Mouse (Mus musculus): ENCODE data around the gene Npff. TPM values are rescaled to one million over a fixed set of nuclear protein-coding genes. Genes with fewer than 3 reads are reported as not detected.

Npff gene
- polyA plus RNA-seq, 1 experiment from 2014 or later: 1.2 TPM

DNA sequence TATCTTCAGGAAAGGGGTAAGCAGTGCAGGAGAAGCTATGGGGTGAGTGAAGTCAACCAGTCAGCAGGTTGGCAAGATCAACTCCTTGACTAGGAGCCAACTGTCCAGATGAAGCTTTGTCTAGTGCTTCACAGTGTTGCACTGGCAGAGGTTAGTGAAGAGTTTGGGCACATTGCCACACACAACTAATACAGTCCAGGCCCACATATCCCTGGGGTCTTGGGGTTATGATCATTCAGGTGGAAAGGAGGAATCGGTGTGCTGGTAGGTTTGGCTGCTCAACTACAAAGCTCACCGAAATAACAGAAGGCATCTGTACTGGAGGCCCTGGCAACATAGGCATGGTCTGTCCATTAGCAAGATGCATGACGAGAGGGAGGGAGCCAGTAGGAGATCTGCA is 22.7 kb upstream of the Npff start:
- WGBS: 94% methylated on average over 3 of the region's 3 CpGs
- H3K36me3 ChIP-seq (ENCODE audit: control insufficient read depth, insufficient read depth, low read length): peaks cover 20% of the 10 kb centered on the region
- no peak for ATAC-seq (replicated peaks; ENCODE audit: low FRiP score)

DNA sequence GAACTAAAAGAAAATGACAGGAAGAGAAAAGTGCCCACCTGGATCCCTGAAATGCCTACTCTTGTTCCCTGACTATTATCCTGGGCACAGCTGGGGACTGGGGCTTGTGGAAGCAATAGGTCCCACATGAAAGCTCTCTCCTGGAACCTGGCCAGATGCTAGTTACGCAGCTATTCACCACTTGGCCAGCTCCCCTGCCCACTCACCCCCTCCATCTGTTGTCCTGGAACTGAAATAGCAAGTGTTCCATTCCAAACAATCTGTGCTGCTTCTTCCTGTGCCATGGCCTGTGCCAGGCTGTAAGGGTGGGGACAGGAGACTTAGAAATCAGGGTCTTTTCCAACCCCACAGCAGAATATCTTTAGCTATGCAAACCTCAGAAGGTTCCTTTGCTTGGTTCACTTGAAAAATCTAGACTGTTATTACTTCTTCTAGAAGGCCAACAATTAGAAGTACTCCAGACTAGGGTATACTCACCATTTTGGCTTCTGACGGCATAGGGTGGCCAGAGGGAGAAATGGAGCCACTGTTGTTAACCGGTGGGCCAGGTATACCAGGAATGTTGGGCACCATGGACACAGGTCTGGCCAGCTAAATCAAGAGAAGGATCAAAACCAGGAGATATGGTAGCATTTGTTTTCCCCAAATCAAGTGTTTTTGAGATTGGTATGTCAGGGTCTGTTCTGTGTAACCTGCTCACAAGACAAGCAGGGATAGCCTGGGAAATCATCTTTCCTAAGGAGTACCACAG is 22.1 kb upstream of the Npff start:
- DNase-seq (ENCODE audit: low spot score): no peak
- no peaks in the 10 kb centered on the region for H3K4me1 ChIP-seq (replicated peaks; ENCODE audit: control insufficient read depth, insufficient read depth, low read length)
- H3K36me3 ChIP-seq (ENCODE audit: control insufficient read depth, insufficient read depth, low read length): peaks cover 19% of the 10 kb centered on the region; the same call in 1 of the 2 replicates
- H3K9me3 ChIP-seq (ENCODE audit: control insufficient read depth, low read length): no peaks in the 10 kb centered on the region
- H3K27me3 ChIP-seq (replicated peaks; ENCODE audit: control insufficient read depth, insufficient read depth, low read length): no peaks in the 10 kb centered on the region
- 87% methylated on average over 3 of the region's 3 CpGs for WGBS
- H3K4me2 ChIP-seq: no peak overlapping the region
- no peak for ATAC-seq (replicated peaks; ENCODE audit: low FRiP score)
- H3K27ac ChIP-seq (ENCODE audit: low read depth, low read length): no peak overlapping the region
- H3K4me3 ChIP-seq (ENCODE audit: low read depth, low read length): no peak overlapping the region
- H3K9ac ChIP-seq (ENCODE audit: low read depth, low read length): no peak overlapping the region

More for the DNA sequence above, 22.7 kb upstream of the Npff start:
- Histone ChIP-seq H3K27ac (ENCODE audit: low read depth, low read length) (no peak overlapping the region), H3K4me2 (no peak overlapping the region), H3K27me3 (replicated peaks; ENCODE audit: control insufficient read depth, insufficient read depth, low read length) (no peaks in the 10 kb centered on the region), H3K9me3 (ENCODE audit: control insufficient read depth, low read length) (no peaks in the 10 kb centered on the region), H3K4me1 (replicated peaks; ENCODE audit: control insufficient read depth, insufficient read depth, low read length) (no peaks in the 10 kb centered on the region), H3K4me3 (ENCODE audit: low read depth, low read length) (no peak overlapping the region), H3K9ac (ENCODE audit: low read depth, low read length) (no peak overlapping the region)
- no peak for DNase-seq (ENCODE audit: low spot score)

DNA sequence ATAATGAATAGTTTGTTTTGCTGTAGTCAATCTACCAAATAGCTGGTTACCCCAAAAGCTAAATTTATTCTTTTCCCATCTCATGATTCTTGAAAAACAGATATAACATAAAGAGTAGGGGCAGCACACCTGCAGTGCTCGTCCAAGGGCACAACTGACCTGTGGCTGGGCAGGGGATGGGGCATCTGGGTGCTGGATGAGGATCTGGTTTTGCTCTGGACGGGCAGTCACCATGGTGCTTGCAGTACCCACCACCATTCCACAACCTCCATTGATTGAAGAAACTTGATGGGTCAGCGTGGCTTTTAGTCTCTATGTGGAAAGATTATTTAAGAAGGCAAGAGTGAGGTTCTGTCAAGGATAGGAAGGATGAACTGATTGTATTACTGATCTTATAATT is 21.5 kb upstream of the Npff start:
- 88% methylated on average over 3 of the region's 3 CpGs for WGBS
- no peak overlapping the region for H3K4me2 ChIP-seq
- no peaks in the 10 kb centered on the region for H3K4me1 ChIP-seq (replicated peaks; ENCODE audit: control insufficient read depth, insufficient read depth, low read length)
- H3K4me3 ChIP-seq (ENCODE audit: low read depth, low read length): no peak overlapping the region
- no peak for ATAC-seq (replicated peaks; ENCODE audit: low FRiP score)
- no peak overlapping the region for H3K9ac ChIP-seq (ENCODE audit: low read depth, low read length)
- peaks cover 16% of the 10 kb centered on the region; the same call in 1 of the 2 replicates for H3K36me3 ChIP-seq (ENCODE audit: control insufficient read depth, insufficient read depth, low read length)
- no peak overlapping the region for H3K27ac ChIP-seq (ENCODE audit: low read depth, low read length)
- H3K27me3 ChIP-seq (replicated peaks; ENCODE audit: control insufficient read depth, insufficient read depth, low read length): no peaks in the 10 kb centered on the region
- no peaks in the 10 kb centered on the region for H3K9me3 ChIP-seq (ENCODE audit: control insufficient read depth, low read length)
- no peak for DNase-seq (ENCODE audit: low spot score)

DNA sequence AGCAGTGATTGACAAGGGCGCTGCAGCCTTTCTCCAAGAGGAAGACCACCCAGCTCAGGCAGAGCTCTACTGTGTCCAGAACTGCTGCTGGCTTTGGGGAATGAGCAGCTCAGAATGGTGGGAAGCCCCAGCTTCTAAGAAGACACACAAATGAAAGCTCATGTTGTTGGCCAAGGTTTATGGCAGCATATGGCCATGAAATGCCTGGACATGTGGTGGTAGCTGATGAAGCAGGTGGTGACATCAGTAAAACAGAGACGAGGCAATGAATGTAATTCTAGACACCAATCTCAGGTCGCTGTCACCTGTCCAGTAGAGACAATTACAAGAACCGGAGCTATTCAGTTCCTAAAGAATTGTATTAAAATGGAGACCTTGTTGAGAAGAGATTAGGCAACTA is 20.1 kb upstream of the Npff start:
- H3K4me3 ChIP-seq (ENCODE audit: low read depth, low read length): no peak overlapping the region
- H3K27me3 ChIP-seq (replicated peaks; ENCODE audit: control insufficient read depth, insufficient read depth, low read length): no peaks in the 10 kb centered on the region
- no peaks in the 10 kb centered on the region for H3K9me3 ChIP-seq (ENCODE audit: control insufficient read depth, low read length)
- H3K9ac ChIP-seq (ENCODE audit: low read depth, low read length): no peak overlapping the region
- 89% methylated on average over 4 of the region's 4 CpGs for WGBS
- H3K4me2 ChIP-seq: no peak overlapping the region
- ATAC-seq (replicated peaks; ENCODE audit: low FRiP score): no peak
- peaks cover 24% of the 10 kb centered on the region; the same call in 1 of the 2 replicates for H3K36me3 ChIP-seq (ENCODE audit: control insufficient read depth, insufficient read depth, low read length)
- no peaks in the 10 kb centered on the region for H3K4me1 ChIP-seq (replicated peaks; ENCODE audit: control insufficient read depth, insufficient read depth, low read length)
- no peak for DNase-seq (ENCODE audit: low spot score)
- H3K27ac ChIP-seq (ENCODE audit: low read depth, low read length): no peak overlapping the region

DNA sequence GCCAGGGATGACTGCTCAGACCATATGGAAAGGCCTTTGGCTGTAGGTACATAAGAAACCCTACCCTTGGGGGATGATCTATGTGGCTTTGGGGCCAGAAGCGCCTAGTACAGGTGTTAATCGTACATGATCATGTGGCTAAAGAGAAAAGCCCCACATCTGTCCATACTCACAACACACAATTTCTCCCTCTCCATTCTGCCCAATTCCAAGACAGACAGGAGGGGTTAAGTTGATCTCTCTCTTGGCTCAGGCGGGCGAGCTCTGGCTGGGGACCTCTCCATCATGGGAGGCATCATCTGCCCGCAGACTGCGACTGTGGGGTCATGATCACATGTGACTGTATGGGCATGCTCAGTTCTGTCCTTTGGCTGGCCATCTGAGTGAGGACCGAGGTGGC is 9.2 kb upstream of the Npff start:
- whole genome bisulfite sequencing: 92% methylated on average over 7 of the region's 7 CpGs
- H3K4me3 ChIP-seq (ENCODE audit: low read depth, low read length): no peak overlapping the region
- H3K4me2 ChIP-seq: no peak overlapping the region
- H3K9me3 ChIP-seq (ENCODE audit: control insufficient read depth, low read length): no peaks in the 10 kb centered on the region
- DNase-seq (ENCODE audit: low spot score) (peak; percentile 12), ATAC-seq (replicated peaks; ENCODE audit: low FRiP score) (no peak)
- no peak overlapping the region for H3K27ac ChIP-seq (ENCODE audit: low read depth, low read length)
- H3K9ac ChIP-seq (ENCODE audit: low read depth, low read length): no peak overlapping the region
- H3K27me3 ChIP-seq (replicated peaks; ENCODE audit: control insufficient read depth, insufficient read depth, low read length): no peaks in the 10 kb centered on the region
- H3K4me1 ChIP-seq (replicated peaks; ENCODE audit: control insufficient read depth, insufficient read depth, low read length): no peaks in the 10 kb centered on the region
- peaks cover 27% of the 10 kb centered on the region for H3K36me3 ChIP-seq (ENCODE audit: control insufficient read depth, insufficient read depth, low read length)

DNA sequence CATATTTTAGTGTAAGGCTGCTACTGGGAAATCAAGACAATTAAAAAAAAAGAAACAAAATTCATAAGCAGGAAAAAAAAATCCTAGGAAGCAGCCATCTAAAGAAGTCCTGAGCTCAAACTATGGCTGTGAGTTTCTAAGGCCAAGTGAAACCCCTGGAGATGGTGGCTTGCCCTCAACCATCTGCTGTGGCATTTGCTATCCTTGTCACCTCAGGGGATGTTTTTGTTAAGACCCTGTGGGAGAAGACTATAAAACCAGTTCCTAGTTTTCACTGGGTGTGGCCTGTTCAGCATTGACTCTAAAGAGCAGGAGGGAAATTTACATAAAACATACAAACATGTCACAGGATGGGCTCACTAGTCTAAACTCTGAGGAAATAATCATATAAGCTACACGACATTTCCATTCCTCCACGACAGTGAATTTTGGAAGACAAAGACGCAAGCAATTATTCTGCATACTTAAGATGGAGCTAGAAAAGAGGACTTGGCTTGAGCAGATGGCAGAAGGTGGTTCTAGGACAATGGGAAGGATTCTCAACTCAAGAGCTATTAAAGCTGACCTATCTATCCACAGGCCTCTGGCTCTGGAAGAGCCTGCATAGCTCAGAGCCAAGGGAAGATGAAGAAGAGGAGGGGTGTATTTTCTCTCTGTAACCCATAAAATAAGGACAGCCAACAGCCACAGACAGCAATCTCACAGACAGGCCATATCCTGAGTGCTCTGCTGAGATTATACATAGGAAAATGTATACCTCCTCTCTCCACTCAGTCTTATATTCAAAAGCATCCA is 7.6 kb upstream of the Npff start:
- no peaks in the 10 kb centered on the region for H3K4me1 ChIP-seq (replicated peaks; ENCODE audit: control insufficient read depth, insufficient read depth, low read length)
- H3K4me2 ChIP-seq: no peak overlapping the region
- peaks cover 28% of the 10 kb centered on the region for H3K36me3 ChIP-seq (ENCODE audit: control insufficient read depth, insufficient read depth, low read length)
- H3K27me3 ChIP-seq (replicated peaks; ENCODE audit: control insufficient read depth, insufficient read depth, low read length): no peaks in the 10 kb centered on the region
- H3K27ac ChIP-seq (ENCODE audit: low read depth, low read length): no peak overlapping the region
- ATAC-seq (replicated peaks; ENCODE audit: low FRiP score) (no peak), DNase-seq (ENCODE audit: low spot score) (no peak)
- no peak overlapping the region for H3K9ac ChIP-seq (ENCODE audit: low read depth, low read length)
- WGBS: 82% methylated on average over 3 of the region's 3 CpGs
- H3K9me3 ChIP-seq (ENCODE audit: control insufficient read depth, low read length): no peaks in the 10 kb centered on the region
- no peak overlapping the region for H3K4me3 ChIP-seq (ENCODE audit: low read depth, low read length)

DNA sequence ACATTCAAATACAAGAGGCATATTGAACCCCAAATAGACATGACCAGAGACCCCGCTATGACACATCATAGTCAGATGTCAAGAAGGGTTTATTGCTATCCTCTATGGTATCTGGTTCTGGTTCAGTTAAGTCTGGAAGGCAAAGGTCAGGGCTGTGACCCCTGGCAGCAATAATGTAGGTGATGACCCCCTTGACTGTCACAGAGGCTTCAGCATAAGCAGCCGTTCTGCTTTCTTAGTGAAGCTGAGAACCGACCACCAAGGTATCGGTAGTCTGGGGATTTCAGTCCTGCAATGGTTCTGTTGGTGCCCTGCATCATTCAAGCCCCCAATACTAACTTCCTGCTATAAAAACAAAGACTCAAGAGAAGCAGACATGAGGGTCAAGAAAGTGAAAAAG is 6.8 kb upstream of the Npff start:
- Histone ChIP-seq H3K27ac (ENCODE audit: low read depth, low read length) (no peak overlapping the region), H3K27me3 (replicated peaks; ENCODE audit: control insufficient read depth, insufficient read depth, low read length) (no peaks in the 10 kb centered on the region), H3K9ac (ENCODE audit: low read depth, low read length) (no peak overlapping the region), H3K9me3 (ENCODE audit: control insufficient read depth, low read length) (no peaks in the 10 kb centered on the region), H3K36me3 (ENCODE audit: control insufficient read depth, insufficient read depth, low read length) (peaks cover 25% of the 10 kb centered on the region), H3K4me1 (replicated peaks; ENCODE audit: control insufficient read depth, insufficient read depth, low read length) (no peaks in the 10 kb centered on the region), H3K4me2 (no peak overlapping the region), H3K4me3 (ENCODE audit: low read depth, low read length) (no peak overlapping the region)
- 83% methylated on average over 4 of the region's 4 CpGs for WGBS
- ATAC-seq (replicated peaks; ENCODE audit: low FRiP score) (no peak), DNase-seq (ENCODE audit: low spot score) (no peak)

DNA sequence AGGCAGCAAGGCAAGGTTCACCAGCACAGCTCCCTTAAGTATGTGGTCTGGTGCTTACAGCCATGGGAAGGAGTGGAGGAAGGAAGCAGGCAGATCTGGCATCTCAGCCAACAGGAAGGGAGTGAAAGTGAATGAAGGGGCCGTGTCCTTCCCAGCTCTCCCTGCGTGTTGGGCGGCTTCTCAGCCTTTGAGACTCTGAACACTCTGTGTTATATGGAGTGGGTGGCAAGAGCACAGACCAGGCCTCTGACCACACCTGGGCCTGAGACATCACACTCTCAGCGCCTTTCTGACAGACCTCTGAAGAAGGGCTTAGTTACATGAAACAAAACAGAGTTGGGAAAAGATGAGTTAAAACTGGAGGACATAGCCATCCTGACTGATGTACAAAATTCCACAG is 5.8 kb upstream of the Npff start:
- no peaks in the 10 kb centered on the region for H3K27me3 ChIP-seq (replicated peaks; ENCODE audit: control insufficient read depth, insufficient read depth, low read length)
- H3K27ac ChIP-seq (ENCODE audit: low read depth, low read length): no peak overlapping the region
- no peaks in the 10 kb centered on the region for H3K9me3 ChIP-seq (ENCODE audit: control insufficient read depth, low read length)
- H3K4me2 ChIP-seq: no peak overlapping the region
- 68% methylated on average over 4 of the region's 4 CpGs for WGBS
- no peaks in the 10 kb centered on the region for H3K4me1 ChIP-seq (replicated peaks; ENCODE audit: control insufficient read depth, insufficient read depth, low read length)
- no peak for ATAC-seq (replicated peaks; ENCODE audit: low FRiP score)
- H3K36me3 ChIP-seq (ENCODE audit: control insufficient read depth, insufficient read depth, low read length): peaks cover 23% of the 10 kb centered on the region
- DNase-seq (ENCODE audit: low spot score): peak; percentile 24
- H3K9ac ChIP-seq (ENCODE audit: low read depth, low read length): no peak overlapping the region
- no peak overlapping the region for H3K4me3 ChIP-seq (ENCODE audit: low read depth, low read length)

DNA sequence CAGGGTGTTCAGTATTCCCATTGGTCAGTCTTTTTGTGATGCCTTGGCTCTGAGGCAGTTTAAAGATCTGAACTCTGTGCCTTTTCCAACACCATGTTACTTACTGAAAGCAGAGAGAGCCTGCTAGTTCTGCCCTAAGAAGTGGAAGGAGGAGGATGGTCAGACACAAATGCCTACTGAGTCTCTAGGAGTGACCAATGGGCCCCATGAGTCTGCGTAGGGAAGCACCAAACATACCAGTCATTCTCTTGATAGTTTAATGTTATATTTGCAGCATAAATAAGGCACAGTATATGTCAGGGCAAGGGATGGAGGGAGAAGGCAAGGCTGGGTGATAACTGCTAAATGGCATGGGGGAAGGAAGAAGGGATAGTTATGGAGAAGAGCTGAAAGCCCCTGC is 3.7 kb upstream of the Npff start:
- no peaks in the 10 kb centered on the region for H3K4me1 ChIP-seq (replicated peaks; ENCODE audit: control insufficient read depth, insufficient read depth, low read length)
- H3K27ac ChIP-seq (ENCODE audit: low read depth, low read length): no peak overlapping the region
- ATAC-seq (replicated peaks; ENCODE audit: low FRiP score) (no peak), DNase-seq (ENCODE audit: low spot score) (no peak)
- H3K9ac ChIP-seq (ENCODE audit: low read depth, low read length): no peak overlapping the region
- no peaks in the 10 kb centered on the region for H3K9me3 ChIP-seq (ENCODE audit: control insufficient read depth, low read length)
- no peak overlapping the region for H3K4me3 ChIP-seq (ENCODE audit: low read depth, low read length)
- no peak overlapping the region for H3K4me2 ChIP-seq
- no peaks in the 10 kb centered on the region for H3K27me3 ChIP-seq (replicated peaks; ENCODE audit: control insufficient read depth, insufficient read depth, low read length)
- peaks cover 23% of the 10 kb centered on the region for H3K36me3 ChIP-seq (ENCODE audit: control insufficient read depth, insufficient read depth, low read length)
- WGBS: 92% methylated on average over 1 of the region's 1 CpGs

Measured in liver, embryonic 11.5 days (tissue).